Mouse (Mus musculus) testis, adult 2 months (tissue): ENCODE results near the gene Kat14. TPM values are rescaled to one million over a fixed set of nuclear protein-coding genes. Genes with fewer than 3 reads are reported as not detected.

Experiments
- H3K27ac ChIP-seq: fragments of 200-500 bp; 2 replicates; pipeline ENCODE4 v1.5.1; 2012; ENCODE audit warnings: low read depth, low read length; ENCODE audit not compliant: control insufficient read depth, insufficient read depth
- H3K27me3 ChIP-seq: fragments of 200-500 bp; 2 replicates; pipeline ENCODE4 v1.6.1; 2012; ENCODE audit warnings: mild to moderate bottlenecking, low read length, moderate library complexity; ENCODE audit not compliant: control insufficient read depth, insufficient read depth
- H3K36me3 ChIP-seq: fragments of 200-500 bp; 2 replicates; pipeline ENCODE4 v1.6.1; 2012; ENCODE audit warnings: mild to moderate bottlenecking, low read length; ENCODE audit not compliant: control insufficient read depth, insufficient read depth
- H3K4me1 ChIP-seq: fragments of 200-500 bp; 2 replicates; pipeline ENCODE4 v1.6.1; 2012; ENCODE audit warnings: low read length; ENCODE audit not compliant: control insufficient read depth, insufficient read depth
- H3K4me3 ChIP-seq: fragments of 200-500 bp; 2 replicates; pipeline ENCODE4 v1.5.1; 2012; ENCODE audit warnings: low read depth, mild to moderate bottlenecking, low read length, moderate library complexity, mixed read lengths; ENCODE audit not compliant: control insufficient read depth
- CTCF ChIP-seq: fragments of 200-500 bp; IDR thresholded peaks from 2 replicates; pipeline ENCODE4 v1.5.1; 2012; ENCODE audit warnings: low read depth, mild to moderate bottlenecking, inconsistent platforms, low read length, moderate library complexity; ENCODE audit not compliant: control insufficient read depth, insufficient read depth, insufficient replicate concordance
- POLR2A ChIP-seq: fragments of 200-500 bp; IDR thresholded peaks from 2 replicates; pipeline ENCODE4 v1.6.1; 2012; ENCODE audit warnings: low read depth, mild to moderate bottlenecking, inconsistent platforms, low read length, moderate library complexity; ENCODE audit not compliant: control insufficient read depth
- polyA plus RNA-seq: library from polyadenylated mRNA; depleted of rRNA; stranded (reverse); fragments of >200 nt; gene quantifications from 2 replicates; pipeline ENCODE4 v1.2.3, GENCODE M21; 2012

The Kat14 gene
- polyA plus RNA-seq, 1 experiment, result 6.9 TPM

- peaks cover 3% of the 10 kb centered on the region for H3K36me3 ChIP-seq
- H3K27ac ChIP-seq, result no peak overlapping the region
- no peaks in the 10 kb centered on the region for H3K27me3 ChIP-seq
- TF ChIP-seq POLR2A, result no peak
- no peak for TF ChIP-seq CTCF
- no peaks in the 10 kb centered on the region; the same call in 1 of the 2 replicates for H3K4me1 ChIP-seq
- H3K4me3 ChIP-seq, result no peak overlapping the region
Observed at GRCm38 (mm10) chr2:144381741-144382140, 13.0 kb downstream of the Kat14 start.

DNA sequence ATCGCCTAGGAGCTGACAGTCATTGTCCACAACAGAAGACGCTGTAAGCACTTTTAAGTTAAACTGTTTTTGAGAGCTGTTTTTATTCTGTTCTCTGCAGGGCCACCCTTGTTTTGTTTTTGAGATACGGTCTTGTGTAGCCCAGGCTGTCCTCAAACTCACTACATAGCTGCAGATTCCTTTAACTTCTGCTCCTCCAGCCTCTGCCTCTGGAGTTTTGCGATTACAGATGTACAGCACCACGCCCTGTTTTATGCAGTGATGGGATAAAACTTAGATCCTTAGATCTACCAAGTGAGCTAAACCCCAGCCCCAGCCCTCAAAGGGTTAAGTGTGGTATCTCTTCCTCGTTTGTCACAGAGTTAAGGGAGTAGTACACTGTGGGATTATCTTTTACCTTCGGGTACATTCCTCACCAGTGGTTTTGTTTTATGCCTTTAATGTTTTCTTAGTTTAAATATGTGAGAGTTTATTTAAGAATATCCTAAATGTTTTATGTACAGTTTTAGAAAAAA, 13.9 kb downstream of the Kat14 start:
- no peaks in the 10 kb centered on the region for H3K27me3 ChIP-seq
- peaks cover 3% of the 10 kb centered on the region for H3K36me3 ChIP-seq
- H3K27ac ChIP-seq, result no peak overlapping the region
- H3K4me1 ChIP-seq, result no peaks in the 10 kb centered on the region; the same call in 1 of the 2 replicates
- no peak overlapping the region for H3K4me3 ChIP-seq
- TF ChIP-seq POLR2A (no peak), CTCF (no peak)

GRCm38 (mm10) chr2:144386296-144386695, 17.5 kb downstream of the Kat14 start:
- Histone ChIP-seq H3K36me3 (no peaks in the 10 kb centered on the region; the same call in 1 of the 2 replicates), H3K27me3 (no peaks in the 10 kb centered on the region), H3K4me3 (no peak overlapping the region), H3K27ac (no peak overlapping the region), H3K4me1 (no peaks in the 10 kb centered on the region; the same call in 1 of the 2 replicates)
- TF ChIP-seq POLR2A (no peak), CTCF (no peak)

- TF ChIP-seq CTCF, result no peak
- TF ChIP-seq POLR2A, result no peak
Observed at GRCm38 (mm10) chr2:144388416-144388815, 19.6 kb downstream of the Kat14 start.

DNA sequence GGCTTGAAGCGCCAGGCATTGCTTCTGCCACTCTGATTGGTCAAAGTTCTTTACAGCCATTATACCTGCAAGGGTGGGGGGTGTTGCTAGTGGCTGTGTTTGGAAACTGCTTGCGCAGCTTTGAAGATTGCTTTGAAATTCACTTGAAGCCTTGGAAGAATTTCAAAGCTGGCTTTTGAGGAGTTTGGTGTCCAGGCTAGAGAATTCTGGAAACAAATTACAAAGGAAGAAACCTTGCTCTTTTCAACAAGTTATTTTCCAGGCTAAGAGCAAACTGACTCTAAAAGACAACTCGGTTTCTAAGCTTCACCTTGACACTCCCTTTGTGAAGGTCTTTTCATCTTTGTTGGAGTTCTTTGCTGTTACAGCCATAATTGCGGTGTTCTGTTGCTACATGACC, 30.7 kb downstream of the Kat14 start:
- no peaks in the 10 kb centered on the region for H3K27me3 ChIP-seq
- H3K4me3 ChIP-seq, result no peak overlapping the region
- no peaks in the 10 kb centered on the region for H3K4me1 ChIP-seq
- no peak overlapping the region for H3K27ac ChIP-seq
- no peaks in the 10 kb centered on the region for H3K36me3 ChIP-seq
- no peak for TF ChIP-seq CTCF
- TF ChIP-seq POLR2A, result no peak

More at GRCm38 (mm10) chr2:144388416-144388815, 19.6 kb downstream of the Kat14 start:
- no peak overlapping the region for H3K4me3 ChIP-seq
- H3K36me3 ChIP-seq, result no peaks in the 10 kb centered on the region; the same call in 1 of the 2 replicates
- no peaks in the 10 kb centered on the region for H3K4me1 ChIP-seq
- no peaks in the 10 kb centered on the region for H3K27me3 ChIP-seq
- no peak overlapping the region for H3K27ac ChIP-seq

DNA sequence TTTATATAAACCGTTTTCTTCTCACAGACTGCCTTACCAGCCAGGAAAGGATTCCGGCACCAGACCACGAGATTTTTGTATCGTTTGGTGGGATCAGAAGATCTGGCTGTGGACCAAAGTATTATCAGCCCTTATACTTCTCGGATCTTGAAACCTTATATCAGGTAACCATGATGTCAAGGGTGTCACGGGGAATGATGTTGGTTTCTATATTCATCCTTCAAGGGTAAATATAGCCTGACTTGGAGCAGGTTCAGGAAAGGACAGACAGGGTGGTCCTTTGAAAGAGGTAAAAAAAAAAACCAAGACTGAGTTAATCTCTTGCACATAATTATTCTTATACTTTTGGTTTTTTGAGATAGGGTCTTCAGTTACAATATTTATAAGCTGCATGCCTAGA, 31.9 kb downstream of the Kat14 start:
- no peaks in the 10 kb centered on the region for H3K27me3 ChIP-seq
- no peaks in the 10 kb centered on the region for H3K4me1 ChIP-seq
- H3K27ac ChIP-seq, result no peak overlapping the region
- no peak overlapping the region for H3K4me3 ChIP-seq
- H3K36me3 ChIP-seq, result no peaks in the 10 kb centered on the region
- TF ChIP-seq POLR2A, result no peak
- no peak for TF ChIP-seq CTCF

DNA sequence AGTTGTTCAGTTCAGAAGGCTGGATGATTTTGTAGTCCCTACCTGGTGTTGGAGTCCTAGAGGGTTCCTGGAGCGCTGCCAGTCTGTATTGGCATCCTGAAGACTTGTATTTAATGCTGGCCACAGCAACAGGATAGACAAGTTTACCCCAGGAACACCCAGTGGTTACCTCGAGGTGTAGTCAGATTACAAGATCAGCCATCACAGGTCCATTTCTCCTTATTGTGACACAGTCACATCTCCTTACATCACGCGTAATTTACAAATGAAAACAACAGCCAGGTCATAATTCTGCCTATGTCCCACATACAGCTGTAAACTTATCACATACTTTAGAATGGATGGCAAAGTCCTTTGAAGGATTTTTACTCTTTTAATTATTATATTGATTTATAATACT, 40.3 kb downstream of the Kat14 start:
- Histone ChIP-seq H3K36me3 (peaks cover 2% of the 10 kb centered on the region; the same call in 1 of the 2 replicates), H3K27ac (no peak overlapping the region), H3K27me3 (no peaks in the 10 kb centered on the region), H3K4me1 (no peaks in the 10 kb centered on the region), H3K4me3 (no peak overlapping the region)
- TF ChIP-seq POLR2A (no peak), CTCF (no peak)

GRCm38 (mm10) chr2:144410603-144411002, 41.8 kb downstream of the Kat14 start:
- peaks cover 2% of the 10 kb centered on the region; the same call in 1 of the 2 replicates for H3K36me3 ChIP-seq

More at GRCm38 (mm10) chr2:144410603-144411002, 41.8 kb downstream of the Kat14 start:
- TF ChIP-seq CTCF (no peak), POLR2A (no peak)
- H3K27ac ChIP-seq, result no peak overlapping the region
- no peaks in the 10 kb centered on the region for H3K27me3 ChIP-seq
- H3K4me1 ChIP-seq, result no peaks in the 10 kb centered on the region
- no peak overlapping the region for H3K4me3 ChIP-seq
